Mouse (Mus musculus) MEL (cell line): ENCODE results near the gene Bmpr1b. TPM values are rescaled to one million over a fixed set of nuclear protein-coding genes. Genes with fewer than 3 reads are reported as not detected.

ENCODE experiments used
- DNase-seq: peaks from one replicate; pipeline ENCODE4 v3.0.0; 2011; ENCODE audit warnings: low read depth, low spot score
- H3K27ac ChIP-seq: 2 replicates; pipeline ENCODE4 v1.5.1; 2012; ENCODE audit warnings: low read depth, mild to moderate bottlenecking, control low read depth, low read length, moderate library complexity; ENCODE audit not compliant: control insufficient read depth
- H3K27me3 ChIP-seq, 2 experiments: fragments of 150-350 bp in 1 of 2; sonication (generic) in 1 of 2; 2 replicates each; pipeline ENCODE4 v1.6.1; 2012; ENCODE audit warnings: low read length in 2 of 2, mild to moderate bottlenecking in 2 of 2, improper control_type of control experiment in 1 of 2, moderate library complexity in 1 of 2; ENCODE audit not compliant: insufficient read depth in 2 of 2, control insufficient read depth in 1 of 2
- H3K36me3 ChIP-seq, 2 experiments: 2 replicates each; pipeline ENCODE4 v1.6.1; 2012 to 2014; ENCODE audit warnings: low read length in 2 of 2, improper control_type of control experiment in 1 of 2, inconsistent platforms in 1 of 2, mild to moderate bottlenecking in 1 of 2; ENCODE audit not compliant: insufficient read depth in 2 of 2, control insufficient read depth in 1 of 2
- H3K4me1 ChIP-seq, 2 experiments: fragments of 150-350 bp in 1 of 2; sonication (generic) in 1 of 2; 2 replicates each; pipeline ENCODE4 v1.6.1; 2012; ENCODE audit warnings: low read length in 2 of 2, improper control_type of control experiment in 1 of 2, mild to moderate bottlenecking in 1 of 2; ENCODE audit not compliant: insufficient read depth in 2 of 2, control insufficient read depth in 1 of 2
- H3K4me3 ChIP-seq, 2 experiments: fragments of 150-350 bp in 1 of 2; sonication (generic) in 1 of 2; 2 replicates each; pipeline ENCODE4 v1.5.1; 2012; ENCODE audit warnings: low read depth in 2 of 2, low read length in 2 of 2, mild to moderate bottlenecking in 2 of 2, moderate library complexity in 2 of 2, control low read depth in 1 of 2, improper control_type of control experiment in 1 of 2; ENCODE audit not compliant: control insufficient read depth in 1 of 2, insufficient read depth in 1 of 2
- H3K79me2 ChIP-seq: 2 replicates; pipeline ENCODE4 v1.6.1; 2012; ENCODE audit warnings: mild to moderate bottlenecking, low read length, moderate library complexity; ENCODE audit not compliant: control insufficient read depth, poor library complexity, insufficient read depth
- H3K9ac ChIP-seq: 2 replicates; pipeline ENCODE4 v1.6.1; 2012; ENCODE audit warnings: low read depth, mild to moderate bottlenecking, control low read depth, low read length, moderate library complexity; ENCODE audit not compliant: control insufficient read depth, poor library complexity, severe bottlenecking
- H3K9me3 ChIP-seq: fragments of 150-350 bp; sonication (generic); replicated peaks from 2 replicates; pipeline ENCODE4 v1.6.1; 2012; ENCODE audit warnings: mild to moderate bottlenecking, low read length, improper control_type of control experiment, moderate library complexity; ENCODE audit not compliant: insufficient read depth
- CHD1 ChIP-seq: IDR thresholded peaks from 2 replicates; pipeline ENCODE4 v1.6.1; 2012; ENCODE audit warnings: low read depth, mild to moderate bottlenecking, inconsistent platforms, low read length, improper control_type of control experiment
- CHD2 ChIP-seq: IDR thresholded peaks from 2 replicates; pipeline ENCODE4 v1.6.1; 2011; ENCODE audit warnings: low read length, improper control_type of control experiment
- E2F4 ChIP-seq: IDR thresholded peaks from 2 replicates; pipeline ENCODE4 v1.6.1; 2011; ENCODE audit warnings: low read depth, low read length, improper control_type of control experiment, borderline replicate concordance
- ELF1 ChIP-seq: IDR thresholded peaks from 2 replicates; pipeline ENCODE4 v1.6.1; 2014; ENCODE audit warnings: low read depth, mild to moderate bottlenecking, inconsistent platforms, low read length, improper control_type of control experiment, moderate library complexity
- GABPA ChIP-seq: IDR thresholded peaks from 2 replicates; pipeline ENCODE4 v1.6.1; 2012; ENCODE audit warnings: low read depth, mild to moderate bottlenecking, inconsistent platforms, low read length, improper control_type of control experiment, moderate library complexity
- GATA1 ChIP-seq: IDR thresholded peaks from 2 replicates; pipeline ENCODE4 v1.6.1; 2011; ENCODE audit warnings: low read depth, low read length, improper control_type of control experiment
- HCFC1 ChIP-seq: IDR thresholded peaks from 2 replicates; pipeline ENCODE4 v1.6.1; 2012; ENCODE audit warnings: low read depth, mild to moderate bottlenecking, inconsistent platforms, low read length, improper control_type of control experiment, moderate library complexity
- KAT2A ChIP-seq: conservative IDR thresholded peaks from 2 replicates; pipeline ENCODE4 v1.6.1; 2012; ENCODE audit warnings: low read depth, low read length, improper control_type of control experiment, inconsistent platforms
- MAFK ChIP-seq: IDR thresholded peaks from 2 replicates; pipeline ENCODE4 v1.6.1; 2011; ENCODE audit warnings: low read depth, mild to moderate bottlenecking, low read length, improper control_type of control experiment, borderline replicate concordance
- MAX ChIP-seq: IDR thresholded peaks from 2 replicates; pipeline ENCODE4 v1.6.1; 2011; ENCODE audit warnings: low read length, improper control_type of control experiment
- MEF2A ChIP-seq: IDR thresholded peaks from 2 replicates; pipeline ENCODE4 v1.6.1; 2014; ENCODE audit warnings: low read depth, mild to moderate bottlenecking, inconsistent platforms, low read length, improper control_type of control experiment; ENCODE audit not compliant: poor library complexity, insufficient replicate concordance, severe bottlenecking; ENCODE audit errors: extremely low read depth
- MYB ChIP-seq: IDR thresholded peaks from 2 replicates; pipeline ENCODE4 v1.6.1; 2011; ENCODE audit warnings: mild to moderate bottlenecking, low read depth, low read length, improper control_type of control experiment
- NRF1 ChIP-seq: IDR thresholded peaks from 2 replicates; pipeline ENCODE4 v1.6.1; 2014; ENCODE audit warnings: low read depth, mild to moderate bottlenecking, inconsistent platforms, low read length, improper control_type of control experiment, moderate library complexity; ENCODE audit not compliant: poor library complexity, insufficient read depth, severe bottlenecking
- POLR2AphosphoS2 ChIP-seq: IDR thresholded peaks from 2 replicates; pipeline ENCODE4 v1.6.1; 2011; ENCODE audit warnings: low read length, improper control_type of control experiment
- POLR2AphosphoS5 ChIP-seq: IDR thresholded peaks from 2 replicates; pipeline ENCODE4 v1.6.1; 2012; ENCODE audit warnings: low read depth, borderline replicate concordance, mild to moderate bottlenecking, inconsistent platforms, low read length, moderate library complexity, mixed read lengths
- RCOR1 ChIP-seq: IDR thresholded peaks from 2 replicates; pipeline ENCODE4 v1.6.1; 2012; ENCODE audit warnings: low read depth, mild to moderate bottlenecking, inconsistent platforms, low read length, improper control_type of control experiment
- TBP ChIP-seq: IDR thresholded peaks from 2 replicates; pipeline ENCODE4 v1.8.0; 2011; ENCODE audit warnings: low read depth, low read length, improper control_type of control experiment
- UBTF ChIP-seq: IDR thresholded peaks from 2 replicates; pipeline ENCODE4 v1.6.1; 2012; ENCODE audit warnings: low read depth, mild to moderate bottlenecking, inconsistent platforms, low read length, improper control_type of control experiment, moderate library complexity, borderline replicate concordance; ENCODE audit not compliant: insufficient read depth
- USF2 ChIP-seq, 2 experiments: IDR thresholded peaks; 2 replicates each; pipeline ENCODE4 v1.6.1; 2011 to 2012; ENCODE audit warnings: improper control_type of control experiment in 2 of 2, low read length in 2 of 2, borderline replicate concordance in 1 of 2, inconsistent platforms in 1 of 2, low read depth in 1 of 2, mild to moderate bottlenecking in 1 of 2; ENCODE audit not compliant: insufficient read depth in 1 of 2
- ZC3H11A ChIP-seq: IDR thresholded peaks from 2 replicates; pipeline ENCODE4 v1.6.1; 2012; ENCODE audit warnings: low read depth, mild to moderate bottlenecking, inconsistent platforms, low read length, improper control_type of control experiment
- ZKSCAN1 ChIP-seq: IDR thresholded peaks from 2 replicates; pipeline ENCODE4 v1.6.1; 2012; ENCODE audit warnings: low read depth, mild to moderate bottlenecking, inconsistent platforms, low read length, improper control_type of control experiment, moderate library complexity
- ZMIZ1 ChIP-seq: IDR thresholded peaks from 2 replicates; pipeline ENCODE4 v1.6.1; 2012; ENCODE audit warnings: low read depth, mild to moderate bottlenecking, inconsistent platforms, low read length, improper control_type of control experiment, moderate library complexity
- ZNF384 ChIP-seq: IDR thresholded peaks from 2 replicates; pipeline ENCODE4 v1.6.1; 2012; ENCODE audit warnings: low read depth, mild to moderate bottlenecking, inconsistent platforms, low read length, improper control_type of control experiment
- polyA plus RNA-seq, 2 experiments: library from polyadenylated mRNA; stranded (reverse) in 1 of 2; unstranded in 1 of 2; fragments of >175 nt in 1 of 2; fragments of >200 nt in 1 of 2; gene quantifications; 2 replicates each; pipeline versions ENCODE4 v1.2.1 to v1.2.4; 2012; ENCODE audit warnings: low replicate concordance in 2 of 2, low read depth in 1 of 2; ENCODE audit not compliant: insufficient read length in 2 of 2, insufficient read depth in 1 of 2, missing spikeins in 1 of 2
- total RNA-seq: library from RNA; depleted of rRNA; stranded (reverse); fragments of 300-350 nt; gene quantifications from 2 replicates; pipeline ENCODE4 v1.2.3, GENCODE M21; 2012

The Bmpr1b gene
- total and polyA plus RNA-seq, 3 experiments, result not detected

GRCm38 (mm10) chr3:141936594-141937272, 232.5 kb downstream of the Bmpr1b start:
- H3K27me3 ChIP-seq, result no peaks in the 10 kb centered on the region
- no peak for TF ChIP-seq GABPA
- TF ChIP-seq NRF1, result no peak
- no peak for TF ChIP-seq USF2 (IDR thresholded peaks at IDR 0.05; ENCODE audit: borderline replicate concordance in 1 of 2, insufficient read depth in 1 of 2, low read depth in 1 of 2, low read length in 2 of 2)
- no peak for TF ChIP-seq TBP
- TF ChIP-seq POLR2AphosphoS2, result no peak
- no peak for TF ChIP-seq ZC3H11A
- TF ChIP-seq ZNF384, result no peak
- no peak for TF ChIP-seq GATA1
- TF ChIP-seq MAFK, result no peak
- no peak for TF ChIP-seq ELF1
- no peak for TF ChIP-seq CHD2
- no peak for TF ChIP-seq ZMIZ1
- no peak for TF ChIP-seq MEF2A
- TF ChIP-seq, all 39 proteins: peak for 0
- Histone ChIP-seq H3K9ac (no peak overlapping the region), H3K9me3 (no peaks in the 10 kb centered on the region), H3K4me3 (no peak overlapping the region), H3K27ac (no peak overlapping the region), H3K4me1 (no peaks in the 10 kb centered on the region), H3K79me2 (no peaks in the 10 kb centered on the region), H3K36me3 (no peaks in the 10 kb centered on the region)
- no peak for DNase-seq

GRCm38 (mm10) chr3:141932956-141933355, 236.3 kb downstream of the Bmpr1b start:
- H3K27ac ChIP-seq, result no peak overlapping the region
- no peak overlapping the region for H3K4me3 ChIP-seq
- no peak for TF ChIP-seq RCOR1
- TF ChIP-seq USF2 (IDR thresholded peaks at IDR 0.05; ENCODE audit: borderline replicate concordance in 1 of 2, insufficient read depth in 1 of 2, low read depth in 1 of 2, low read length in 2 of 2), result no peak
- TF ChIP-seq ZKSCAN1, result no peak
- no peak for TF ChIP-seq UBTF
- TF ChIP-seq ELF1, result no peak
- TF ChIP-seq HCFC1, result no peak
- no peak for TF ChIP-seq CHD2
- TF ChIP-seq CHD1, result no peak
- TF ChIP-seq POLR2AphosphoS5, result no peak
- no peak for TF ChIP-seq ZNF384
- no peak for TF ChIP-seq GATA1
- no peak for TF ChIP-seq TBP
- TF ChIP-seq E2F4, result no peak
- TF ChIP-seq KAT2A, result no peak
- TF ChIP-seq MAX, result no peak
- TF ChIP-seq MYB, result no peak
- no peak for TF ChIP-seq POLR2AphosphoS2
- no peaks in the 10 kb centered on the region for H3K36me3 ChIP-seq
- no peaks in the 10 kb centered on the region for H3K9me3 ChIP-seq
- no peaks in the 10 kb centered on the region for H3K79me2 ChIP-seq
- H3K4me1 ChIP-seq, result no peaks in the 10 kb centered on the region
- no peak overlapping the region for H3K9ac ChIP-seq
- H3K27me3 ChIP-seq, result no peaks in the 10 kb centered on the region
- DNase-seq, result no peak
